Mouse (Mus musculus) myocyte (in vitro differentiated cells): Measurements from ENCODE around the gene Ets1.

Source experiments
- E2F4 ChIP-seq: IDR thresholded peaks from one replicate; pipeline ENCODE4 v1.6.1; 2011; ENCODE audit warnings: mild to moderate bottlenecking, control low read depth, moderate library complexity; ENCODE audit not compliant: insufficient read depth
- MAX ChIP-seq: IDR thresholded peaks from one replicate; pipeline ENCODE4 v1.6.1; 2011; ENCODE audit warnings: low read depth, mild to moderate bottlenecking, control low read depth
- POLR2A ChIP-seq: IDR thresholded peaks from one replicate; pipeline ENCODE4 v1.6.1; 2011; ENCODE audit warnings: low read depth, mild to moderate bottlenecking, control low read depth, moderate library complexity; ENCODE audit not compliant: insufficient read length
- TCF12 ChIP-seq: IDR thresholded peaks from one replicate; pipeline ENCODE4 v1.6.1; 2011; ENCODE audit warnings: mild to moderate bottlenecking, control low read depth; ENCODE audit not compliant: poor library complexity, insufficient read depth, severe bottlenecking

DNA sequence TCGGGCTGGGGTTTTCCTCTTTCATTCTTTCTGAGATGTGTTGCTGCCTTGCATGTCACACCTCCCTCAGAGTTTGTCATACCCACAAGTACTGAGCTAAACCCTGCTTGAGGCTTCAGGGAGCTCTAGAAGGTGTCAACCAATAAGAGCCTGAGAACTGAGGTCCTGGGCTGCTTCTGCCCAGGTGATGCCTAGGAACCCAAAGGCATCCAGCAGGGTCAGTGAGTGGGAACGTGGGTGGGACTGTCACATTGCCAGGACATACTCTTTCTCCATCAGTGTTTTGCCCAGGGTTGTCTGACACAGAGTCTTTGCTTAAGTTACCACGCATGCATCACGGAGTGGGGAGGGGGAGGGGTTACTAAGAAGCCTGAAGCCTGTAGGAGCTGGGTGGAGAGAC lies 41.7 kb upstream of the Ets1 start:
- TF ChIP-seq E2F4 (no peak), TCF12 (no peak), POLR2A (no peak), MAX (no peak)
